Mouse (Mus musculus) lung, adult 2 months (tissue): Measurements from ENCODE around the gene Trim54. TPM values are rescaled to one million over a fixed set of nuclear protein-coding genes. Genes with fewer than 3 reads are reported as not detected.

Experiments
- DNase-seq: peaks from one replicate; pipeline ENCODE4 v3.0.0; 2022
- H3K4me1 ChIP-seq: fragments of 200-500 bp; 2 replicates; pipeline ENCODE4 v1.6.1; 2011; ENCODE audit warnings: low read length; ENCODE audit not compliant: control insufficient read depth, insufficient read depth
- H3K4me3 ChIP-seq: fragments of 200-500 bp; replicated peaks from 2 replicates; pipeline ENCODE3; 2011; ENCODE audit warnings: low read depth, mild to moderate bottlenecking, control low read depth, low read length; ENCODE audit errors: extremely low read depth
- CTCF ChIP-seq: fragments of 200-500 bp; IDR thresholded peaks from 2 replicates; pipeline ENCODE4 v1.5.1; 2011; ENCODE audit warnings: mild to moderate bottlenecking, low read length, control low read depth; ENCODE audit not compliant: insufficient read depth
- POLR2A ChIP-seq: fragments of 200-500 bp; IDR thresholded peaks from 2 replicates; pipeline ENCODE4 v1.6.1; 2011; ENCODE audit warnings: low read depth, mild to moderate bottlenecking, control low read depth, low read length, borderline replicate concordance; ENCODE audit errors: extremely low read depth
- WGBS: fragments of 180-500 bp; shearing (Covaris S2); methylation state at CpG from one replicate; pipeline ENCODE4 v1.1.7; 2018; 5-methylcytosine and 5-hydroxymethylcytosine counted together
- polyA plus RNA-seq: library from polyadenylated mRNA; depleted of rRNA; stranded (reverse); fragments of >200 nt; gene quantifications from 2 replicates; pipeline ENCODE4 v1.2.3, GENCODE M21; 2012

Gene Trim54
- polyA plus RNA-seq, 1 experiment: 14.9 TPM

- 3% methylated on average over 52 of the region's 52 CpGs for WGBS
- TF ChIP-seq CTCF (no peak), POLR2A (no peak)
- no peak for DNase-seq
- no peak within 1 kb of the TSS for H3K4me3 ChIP-seq
- peaks cover 4% of the 10 kb centered on the region; the same call in 1 of the 2 replicates for H3K4me1 ChIP-seq
Measured at GRCm38 (mm10) chr5:31138241-31138967, 21.9 kb downstream of the Trim54 start, which contains the start of gene Ucn. TSS of gene Ucn (minus strand) at chr5:31138829.

GRCm38 (mm10) chr5:31138968-31139425, 22.5 kb downstream of the Trim54 start:
- TF ChIP-seq POLR2A (no peak), CTCF (no peak)
- no peak for DNase-seq
- peaks cover 4% of the 10 kb centered on the region; the same call in 1 of the 2 replicates for H3K4me1 ChIP-seq
- H3K4me3 ChIP-seq: no peak overlapping the region
- 11% methylated on average over 9 of the region's 9 CpGs for WGBS

- TF ChIP-seq POLR2A: no peak
- TF ChIP-seq CTCF: no peak
- Histone ChIP-seq H3K4me3 (no peak overlapping the region), H3K4me1 (peaks cover 8% of the 10 kb centered on the region; the same call in 1 of the 2 replicates)
- 54% methylated on average over 4 of the region's 4 CpGs for WGBS
- DNase-seq: no peak
Measured at GRCm38 (mm10) chr5:31149781-31150180, 33.3 kb downstream of the Trim54 start.

- Histone ChIP-seq H3K4me1 (peaks cover 8% of the 10 kb centered on the region; the same call in 1 of the 2 replicates), H3K4me3 (no peak overlapping the region)
- 63% methylated on average over 3 of the region's 3 CpGs for whole genome bisulfite sequencing
- TF ChIP-seq POLR2A (no peak), CTCF (no peak)
- DNase-seq: no peak
Measured at GRCm38 (mm10) chr5:31151746-31152145, 35.2 kb downstream of the Trim54 start.

- DNase-seq: no peak
- Histone ChIP-seq H3K4me3 (peak overlapping the region; percentile 99), H3K4me1 (peaks cover 8% of the 10 kb centered on the region; the same call in 1 of the 2 replicates)
- 29% methylated on average over 6 of the region's 6 CpGs for WGBS
- TF ChIP-seq POLR2A: no peak
- TF ChIP-seq CTCF: no peak
Measured at GRCm38 (mm10) chr5:31153516-31154151, 37.1 kb downstream of the Trim54 start.

GRCm38 (mm10) chr5:31154152-31154553, 37.6 kb downstream of the Trim54 start, which contains the start of gene Mpv17:
TSS of gene Mpv17 (minus strand) at chr5:31154251.
- Histone ChIP-seq H3K4me3 (peak within 1 kb of the TSS; percentile 99), H3K4me1 (peaks cover 8% of the 10 kb centered on the region; the same call in 1 of the 2 replicates)
- WGBS: under 1% methylated on average over 19 of the region's 19 CpGs
- DNase-seq: peak; percentile 81
- TF ChIP-seq POLR2A (peak; percentile 94; the same call in 1 of the 2 replicates), CTCF (no peak)

GRCm38 (mm10) chr5:31162462-31162861, 46.0 kb downstream of the Trim54 start:
- no peak for DNase-seq
- no peak overlapping the region for H3K4me3 ChIP-seq

GRCm38 (mm10) chr5:31164878-31165277, 48.4 kb downstream of the Trim54 start:
- Histone ChIP-seq H3K4me1 (no peaks in the 10 kb centered on the region), H3K4me3 (no peak overlapping the region)
- no peak for TF ChIP-seq POLR2A
- TF ChIP-seq CTCF: no peak
- 91% methylated on average over 1 of the region's 1 CpGs for WGBS
- DNase-seq: no peak

More at GRCm38 (mm10) chr5:31162462-31162861, 46.0 kb downstream of the Trim54 start:
- TF ChIP-seq POLR2A (no peak), CTCF (no peak)
- H3K4me1 ChIP-seq: no peaks in the 10 kb centered on the region

- 82% methylated on average over 4 of the region's 4 CpGs for WGBS
- no peak for DNase-seq
- Histone ChIP-seq H3K4me3 (no peak overlapping the region), H3K4me1 (no peaks in the 10 kb centered on the region)
- TF ChIP-seq CTCF (no peak), POLR2A (no peak)
Measured at GRCm38 (mm10) chr5:31168630-31169029, 52.1 kb downstream of the Trim54 start.
